Mouse (Mus musculus) kidney, postnatal 0 days (tissue): ENCODE measurements at regions not wholly inside any gene's neighbourhood (a gene's known extent, or its start where the extent isn't known, plus 50 kb on each side); places are given as distances from the start of the nearest gene placed in this dataset.

Experiments used
- ATAC-seq: fragments of 200-750 bp; cut with Nextera tagmentation; replicated peaks from 2 replicates; pipeline ENCODE4 v1.8.0; 2017; ENCODE audit warnings: low read depth, moderate number of reproducible peaks, moderate TSS enrichment, moderate library complexity; ENCODE audit not compliant: low FRiP score
- DNase-seq: peaks from one replicate; pipeline ENCODE4 v3.0.0-alpha.2; 2016; ENCODE audit warnings: low spot score
- H3K27ac ChIP-seq: fragments of 300-500 bp; sonication (generic); 2 replicates; pipeline ENCODE4 v1.5.1; 2014; ENCODE audit warnings: mild to moderate bottlenecking
- H3K27me3 ChIP-seq: fragments of 300-500 bp; sonication (generic); 2 replicates; pipeline ENCODE4 v1.6.1; 2014; ENCODE audit warnings: low read length, mixed read lengths; ENCODE audit not compliant: insufficient read depth
- H3K36me3 ChIP-seq: fragments of 300-500 bp; sonication (generic); 2 replicates; pipeline ENCODE4 v1.6.1; 2014; ENCODE audit warnings: low read length, mixed read lengths; ENCODE audit not compliant: insufficient read depth
- H3K4me1 ChIP-seq: fragments of 300-500 bp; sonication (generic); replicated peaks from 2 replicates; pipeline ENCODE4 v1.6.1; 2014; ENCODE audit warnings: antibody characterized with exemption, low read length, mixed read lengths; ENCODE audit not compliant: insufficient read depth
- H3K4me2 ChIP-seq: fragments of 300-500 bp; sonication (generic); 2 replicates; pipeline ENCODE4 v1.6.1; 2014; ENCODE audit warnings: mild to moderate bottlenecking, low read length, moderate library complexity, mixed read lengths
- H3K4me3 ChIP-seq: fragments of 300-500 bp; sonication (generic); replicated peaks from 2 replicates; pipeline ENCODE4 v1.5.1; 2014; ENCODE audit warnings: low read depth, low read length
- H3K9ac ChIP-seq: fragments of 300-500 bp; sonication (generic); 2 replicates; pipeline ENCODE4 v1.6.1; 2014; ENCODE audit warnings: low read depth, low read length
- H3K9me3 ChIP-seq: fragments of 300-500 bp; sonication (generic); replicated peaks from 2 replicates; pipeline ENCODE4 v1.6.1; 2016; ENCODE audit warnings: low read length, inconsistent platforms, mixed read lengths
- CTCF ChIP-seq: IDR thresholded peaks from 2 replicates; pipeline ENCODE4 v1.5.1; 2016; ENCODE audit warnings: antibody characterized with exemption, low read depth, mild to moderate bottlenecking, moderate library complexity
- WGBS: fragments of 180-500 bp; shearing (Covaris S2); extraction: QIAGEN DNeasy Blood & Tissue Kit; methylation state at CpG from one replicate; pipeline ENCODE4 v1.1.7; 2014; 5-methylcytosine and 5-hydroxymethylcytosine counted together

- Histone ChIP-seq H3K27ac (no peak overlapping the region), H3K9me3 (no peaks in the 10 kb centered on the region), H3K4me3 (no peak overlapping the region), H3K4me1 (no peaks in the 10 kb centered on the region), H3K9ac (no peak overlapping the region), H3K4me2 (no peak overlapping the region), H3K27me3 (no peaks in the 10 kb centered on the region), H3K36me3 (no peaks in the 10 kb centered on the region)
- ATAC-seq = no peak
- no peak for TF ChIP-seq CTCF
- no peak for DNase-seq
- WGBS = 85% methylated on average over 4 of the region's 4 CpGs
Observed at GRCm38 (mm10) chr6:66395147-66395546, 140.0 kb upstream of the Mad2l1 start.

- H3K27me3 ChIP-seq = no peaks in the 10 kb centered on the region
- ATAC-seq (no peak), DNase-seq (no peak)
- no peak overlapping the region for H3K4me2 ChIP-seq
- H3K9ac ChIP-seq = no peak overlapping the region
- no peak overlapping the region for H3K4me3 ChIP-seq
- H3K27ac ChIP-seq = no peak overlapping the region
- H3K9me3 ChIP-seq = no peaks in the 10 kb centered on the region
- H3K36me3 ChIP-seq = no peaks in the 10 kb centered on the region
- 76% methylated on average over 8 of the region's 8 CpGs for WGBS
- no peak for TF ChIP-seq CTCF
- H3K4me1 ChIP-seq = no peaks in the 10 kb centered on the region
Observed at GRCm38 (mm10) chr6:66397411-66397810, 137.8 kb upstream of the Mad2l1 start.

DNA sequence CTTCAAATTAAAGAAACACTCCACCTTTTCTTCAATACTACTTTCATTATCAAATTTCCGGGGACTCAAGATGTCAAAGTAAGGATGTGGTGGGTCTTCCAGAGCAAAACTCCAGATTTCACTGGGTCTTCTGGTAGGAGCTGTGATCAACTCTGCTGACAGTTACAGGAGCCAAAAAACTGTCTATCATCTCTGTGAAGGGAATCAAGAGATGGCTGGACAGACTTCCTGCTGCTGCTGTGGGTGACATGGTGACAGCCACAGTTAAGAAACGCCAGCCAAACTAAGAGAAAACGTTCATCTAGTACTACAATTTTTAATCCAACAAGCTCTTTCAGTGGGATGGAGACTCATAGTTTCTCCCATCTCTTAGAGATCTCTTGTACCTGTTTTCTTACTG is 136.5 kb upstream of the Mad2l1 start:
- Histone ChIP-seq H3K4me1 (no peaks in the 10 kb centered on the region), H3K27ac (no peak overlapping the region), H3K4me2 (no peak overlapping the region), H3K27me3 (no peaks in the 10 kb centered on the region), H3K9me3 (no peaks in the 10 kb centered on the region), H3K9ac (no peak overlapping the region), H3K36me3 (no peaks in the 10 kb centered on the region), H3K4me3 (no peak overlapping the region)
- DNase-seq (no peak), ATAC-seq (no peak)
- 79% methylated on average over 3 of the region's 3 CpGs for WGBS
- TF ChIP-seq CTCF = no peak

GRCm38 (mm10) chr6:66399091-66399755 is 136.0 kb upstream of the Mad2l1 start:
- H3K4me1 ChIP-seq = no peaks in the 10 kb centered on the region
- no peak for TF ChIP-seq CTCF
- no peak overlapping the region for H3K4me2 ChIP-seq
- no peak overlapping the region for H3K4me3 ChIP-seq
- no peak for DNase-seq
- 78% methylated on average over 4 of the region's 4 CpGs for WGBS
- no peaks in the 10 kb centered on the region for H3K36me3 ChIP-seq
- ATAC-seq = no peak
- no peak overlapping the region for H3K27ac ChIP-seq
- no peak overlapping the region for H3K9ac ChIP-seq
- no peaks in the 10 kb centered on the region for H3K9me3 ChIP-seq
- H3K27me3 ChIP-seq = no peaks in the 10 kb centered on the region

- WGBS = 38% methylated on average over 5 of the region's 5 CpGs
- H3K9me3 ChIP-seq = no peaks in the 10 kb centered on the region
- ATAC-seq (no peak), DNase-seq (no peak)
- H3K4me3 ChIP-seq = no peak overlapping the region
- H3K36me3 ChIP-seq = no peaks in the 10 kb centered on the region
- peak overlapping the region; percentile 21; the same call in 1 of the 2 replicates for H3K4me2 ChIP-seq
- H3K9ac ChIP-seq = no peak overlapping the region
- no peak for TF ChIP-seq CTCF
- no peaks in the 10 kb centered on the region for H3K27me3 ChIP-seq
- H3K27ac ChIP-seq = no peak overlapping the region
- H3K4me1 ChIP-seq = no peaks in the 10 kb centered on the region
Observed at GRCm38 (mm10) chr6:66401468-66401867, 133.7 kb upstream of the Mad2l1 start.

DNA sequence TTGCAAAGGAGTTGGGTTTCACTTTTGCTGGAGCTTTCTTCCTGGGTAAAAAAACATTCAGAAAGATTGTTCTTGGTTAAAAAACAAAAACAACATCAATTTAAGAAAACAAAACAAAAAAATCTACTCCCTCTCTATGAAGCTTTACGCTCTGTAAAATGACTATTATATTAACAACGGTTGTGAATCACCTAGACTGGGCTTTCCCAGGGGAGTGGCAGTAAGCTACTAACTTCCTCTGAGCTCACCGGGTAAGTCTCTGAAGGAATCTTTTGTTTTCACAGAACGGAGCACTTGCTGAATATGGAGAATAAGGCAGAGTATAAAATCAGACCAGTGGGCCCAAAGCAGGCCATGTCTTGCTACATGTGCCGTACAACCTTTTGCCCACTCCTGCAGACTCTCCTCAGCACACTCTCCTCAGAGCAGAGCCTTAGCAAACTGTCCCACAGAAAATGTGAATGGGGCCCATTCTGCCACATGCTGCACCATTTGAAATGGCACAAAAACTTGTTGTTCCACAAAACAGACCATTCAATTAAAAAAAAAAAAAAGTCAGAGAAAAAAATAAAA is 133.2 kb upstream of the Mad2l1 start:
- ATAC-seq (no peak), DNase-seq (peak; percentile 33)
- H3K27ac ChIP-seq = no peak overlapping the region
- H3K4me2 ChIP-seq = peak overlapping the region; percentile 21; the same call in 1 of the 2 replicates
- no peak overlapping the region for H3K4me3 ChIP-seq
- H3K36me3 ChIP-seq = no peaks in the 10 kb centered on the region
- 33% methylated on average over 5 of the region's 5 CpGs for WGBS
- no peak for TF ChIP-seq CTCF
- no peaks in the 10 kb centered on the region for H3K27me3 ChIP-seq
- no peak overlapping the region for H3K9ac ChIP-seq
- H3K4me1 ChIP-seq = no peaks in the 10 kb centered on the region
- H3K9me3 ChIP-seq = no peaks in the 10 kb centered on the region
